Comparison of ENCODE assay signal across 20 mouse cellular contexts in genomic region chr6:118999329-118999875, GRCm38 (mm10).
DNase-seq lines count a peak whose midpoint lies in the region; ATAC-seq and TF ChIP-seq lines count a peak whose summit lies in the region.
"Had no signal": no experiment of that assay in that cellular context is flagged by ENCODE, and none has a peak within 500 bp of the region (broad histone marks: within the 10 kb centered on the region; RNA-seq: fewer than 3 reads in every experiment).

No protein-coding gene starts in this region.

- peak in 1 of 2 experiments; percentile 21 for DNase-seq in heart, adult 2 months
- DNase-seq in heart, postnatal 25 days (ENCODE audit: low spot score), result no peak
- peak; percentile 22 for DNase-seq in adipocyte (ENCODE audit: low spot score)
- DNase-seq in lung, postnatal 25 days (ENCODE audit: low spot score), result peak; percentile 42
- DNase-seq in layer of hippocampus, adult 2 months (ENCODE audit: low spot score in 2 of 2), result no peak
- DNase-seq: cerebellum, postnatal 10 days; embryo, embryonic 11 days; gastrocnemius, postnatal 14 days; kidney, adult 9 months; kidney, postnatal 36 days; liver, embryonic 13.5 days; thymus, postnatal 4 days had no signal

- peaks cover 20% of the 10 kb centered on the region for H3K4me1 ChIP-seq in heart, adult 2 months (ENCODE audit: control insufficient read depth, insufficient read depth, low read length)
- H3K4me1 ChIP-seq in heart, embryonic 15.5 days (replicated peaks), result peaks cover 73% of the 10 kb centered on the region
- H3K4me1 ChIP-seq: forebrain, embryonic 12.5 days; midbrain, embryonic 12.5 days had no signal

- H3K79me2 ChIP-seq in heart, adult 2 months (replicated peaks; ENCODE audit: control insufficient read depth, insufficient read depth, low read length), result no peaks in the 10 kb centered on the region; the same call in 1 of the 2 replicates

- H3K9me3 ChIP-seq in heart, embryonic 15.5 days (replicated peaks), result no peaks in the 10 kb centered on the region
- H3K9me3 ChIP-seq: embryonic facial prominence, embryonic 15.5 days; forebrain, embryonic 12.5 days; liver, embryonic 13.5 days; midbrain, embryonic 12.5 days; neural tube, embryonic 15.5 days had no signal

- no peak for TF ChIP-seq POLR2A in heart, adult 2 months (IDR thresholded peaks at IDR 0.05; ENCODE audit: insufficient read depth, low read depth, low read length)

- no peak overlapping the region for H3K9ac ChIP-seq in heart, adult 2 months (ENCODE audit: low read depth, low read length)
- no peak overlapping the region for H3K9ac ChIP-seq in heart, embryonic 15.5 days
- H3K9ac ChIP-seq: embryonic facial prominence, embryonic 15.5 days; forebrain, embryonic 12.5 days; liver, embryonic 13.5 days; midbrain, embryonic 12.5 days; neural tube, embryonic 15.5 days had no signal

- no peaks in the 10 kb centered on the region for H3K27me3 ChIP-seq in heart, adult 2 months (ENCODE audit: control insufficient read depth, insufficient read depth, low read length)
- H3K27me3 ChIP-seq in heart, embryonic 15.5 days, result no peaks in the 10 kb centered on the region
- H3K27me3 ChIP-seq: embryonic facial prominence, embryonic 15.5 days; forebrain, embryonic 12.5 days; liver, embryonic 13.5 days; midbrain, embryonic 12.5 days; neural tube, embryonic 15.5 days had no signal

- WGBS in heart, adult 2 months, result 59% methylated on average over 2 of the region's 2 CpGs
- WGBS in heart, embryonic 15.5 days, result 40% methylated on average over 2 of the region's 2 CpGs

- intact Hi-C loops in heart, adult 2 months (cut with DNase I), result loop anchor here (1.0 kb wide), 1 partner anchor 33 kb away; no protein-coding TSS in a partner anchor
- intact Hi-C loops in heart, postnatal 25 days (cut with DNase I), result no loop called here

- no peak overlapping the region for H3K4me3 ChIP-seq in heart, adult 2 months
- no peak overlapping the region for H3K4me3 ChIP-seq in heart, embryonic 15.5 days
- no peak overlapping the region for H3K4me3 ChIP-seq in layer of hippocampus, adult 2 months
- H3K4me3 ChIP-seq: embryonic facial prominence, embryonic 15.5 days; forebrain, embryonic 12.5 days; liver, embryonic 13.5 days; midbrain, embryonic 12.5 days; myocyte; neural tube, embryonic 15.5 days had no signal

- H3K4me2 ChIP-seq in heart, embryonic 15.5 days, result no peak overlapping the region
- H3K4me2 ChIP-seq: embryonic facial prominence, embryonic 15.5 days; forebrain, embryonic 12.5 days; liver, embryonic 13.5 days; midbrain, embryonic 12.5 days; neural tube, embryonic 15.5 days had no signal

- no peak for TF ChIP-seq CTCF in heart, adult 2 months (IDR thresholded peaks at IDR 0.05)
- no peak for TF ChIP-seq CTCF in layer of hippocampus, adult 2 months (conservative IDR thresholded peaks at IDR 0.05)

- peak overlapping the region; percentile 20; the same call in 1 of the 2 replicates for H3K27ac ChIP-seq in heart, adult 2 months
- peak overlapping the region; percentile 66 for H3K27ac ChIP-seq in heart, embryonic 15.5 days
- H3K27ac ChIP-seq in layer of hippocampus, adult 2 months, result no peak overlapping the region
- H3K27ac ChIP-seq: embryonic facial prominence, embryonic 15.5 days; forebrain, embryonic 12.5 days; liver, embryonic 13.5 days; macrophage; midbrain, embryonic 12.5 days; neural tube, embryonic 15.5 days had no signal

- peak; percentile 40; the same call in 1 of the 2 replicates for ATAC-seq in heart, embryonic 15.5 days (replicated peaks; ENCODE audit: insufficient number of reproducible peaks, insufficient read depth, low FRiP score, low read depth)
- no peak for ATAC-seq in megakaryocyte progenitor cell, adult 5-6 weeks (replicated peaks; ENCODE audit: poor library complexity)

- TF ChIP-seq EP300 in heart, adult 2 months (IDR thresholded peaks at IDR 0.05; ENCODE audit: insufficient read depth, low read depth, low read length), result no peak

- H3K36me3 ChIP-seq in heart, adult 2 months (ENCODE audit: control insufficient read depth, insufficient read depth, low read length), result peaks cover 7% of the 10 kb centered on the region
- H3K36me3 ChIP-seq in heart, embryonic 15.5 days, result no peaks in the 10 kb centered on the region
- H3K36me3 ChIP-seq: embryonic facial prominence, embryonic 15.5 days; forebrain, embryonic 12.5 days; liver, embryonic 13.5 days; midbrain, embryonic 12.5 days; neural tube, embryonic 15.5 days had no signal

Comparison
In these comparisons a context has a peak if more than half of its experiments do, and no peak if none do; other contexts are left out.
1. DNase-seq: peak in adipocyte (single experiment) and lung, postnatal 25 days (single experiment); none in heart, postnatal 25 days (single experiment) and layer of hippocampus, adult 2 months (0 of 2).